In genomic region chr1:184519551-184519950, GRCm38 (mm10) we compare ENCODE assay signal across 12 mouse cellular contexts.
A peak's percentile ranks its signal among the peaks of the same experiment; 100 is the strongest.
DNase-seq lines count a peak whose midpoint lies in the region; ATAC-seq and TF ChIP-seq lines count a peak whose summit lies in the region.
"Had no signal": no experiment of that assay in that cellular context is flagged by ENCODE, and none has a peak within 500 bp of the region (broad histone marks: within the 10 kb centered on the region; RNA-seq: fewer than 3 reads in every experiment).

No protein-coding gene starts in this region.

- ATAC-seq in erythroid progenitor cell, adult 5-6 weeks (replicated peaks; ENCODE audit: low FRiP score, poor library complexity, severe bottlenecking): no peak

- no peak overlapping the region for H3K4me3 ChIP-seq in kidney, adult 2 months (ENCODE audit: insufficient read depth, low read depth, low read length)
- no peak overlapping the region for H3K4me3 ChIP-seq in brown adipose tissue, adult 24 weeks (ENCODE audit: insufficient read depth, low read depth, low read length)
- no peak overlapping the region for H3K4me3 ChIP-seq in heart, embryonic 10.5 days
- H3K4me3 ChIP-seq: forebrain, embryonic 12.5 days had no signal

- H3K4me1 ChIP-seq in kidney, adult 2 months (ENCODE audit: control insufficient read depth, insufficient read depth, low read length): no peaks in the 10 kb centered on the region
- H3K4me1 ChIP-seq in brown adipose tissue, adult 24 weeks (ENCODE audit: control insufficient read depth, insufficient read depth, insufficient read length, low read length): peaks cover 16% of the 10 kb centered on the region
- H3K4me1 ChIP-seq in heart, embryonic 10.5 days: no peaks in the 10 kb centered on the region
- H3K4me1 ChIP-seq: forebrain, embryonic 12.5 days had no signal

- no peak for TF ChIP-seq POLR2A in kidney, adult 2 months (IDR thresholded peaks at IDR 0.05; ENCODE audit: low read depth, low read length)

- H3K9me3 ChIP-seq in heart, embryonic 10.5 days: no peaks in the 10 kb centered on the region
- H3K9me3 ChIP-seq: forebrain, embryonic 12.5 days had no signal

- TF ChIP-seq CTCF in kidney, adult 2 months (conservative IDR thresholded peaks at IDR 0.05; ENCODE audit: insufficient read depth, insufficient read length, low read depth, low read length): no peak

- H3K27me3 ChIP-seq in kidney, adult 2 months (replicated peaks; ENCODE audit: control insufficient read depth, insufficient read depth, low read length): no peaks in the 10 kb centered on the region; the same call in 1 of the 2 replicates
- no peaks in the 10 kb centered on the region for H3K27me3 ChIP-seq in heart, embryonic 10.5 days (ENCODE audit: insufficient read depth, poor library complexity, severe bottlenecking)
- H3K27me3 ChIP-seq: forebrain, embryonic 12.5 days had no signal

- intact Hi-C loops in left cerebral cortex, postnatal 4 days (cut with DNase I): no loop called here

- 55% methylated on average over 5 of the region's 5 CpGs for WGBS in kidney, adult 2 months
- WGBS in heart, embryonic 10.5 days: 86% methylated on average over 5 of the region's 5 CpGs

- peak; percentile 10 for DNase-seq in kidney, adult 2 months
- no peak for DNase-seq in kidney, adult 9 months
- peak; percentile 43 for DNase-seq in Muller cell, postnatal 12 days (ENCODE audit: inconsistent ontology term)
- peak; percentile 68 for DNase-seq in heart, embryonic 10.5 days (ENCODE audit: low spot score)
- DNase-seq in left cerebral cortex, postnatal 4 days: no peak
- no peak for DNase-seq in layer of hippocampus, adult 9-11 months
- DNase-seq: cerebellum, adult 8-10 months; lung, embryonic 14.5 days; spleen, adult 18-20 months had no signal

- H3K27ac ChIP-seq in kidney, adult 2 months (ENCODE audit: insufficient read depth, low read depth, low read length): no peak overlapping the region
- peak overlapping the region; percentile 99 for H3K27ac ChIP-seq in brown adipose tissue, adult 24 weeks (replicated peaks; ENCODE audit: low read depth, low read length)
- H3K27ac ChIP-seq in heart, embryonic 10.5 days: no peak overlapping the region
- H3K27ac ChIP-seq: forebrain, embryonic 12.5 days had no signal

- no peaks in the 10 kb centered on the region for H3K36me3 ChIP-seq in kidney, adult 2 months (ENCODE audit: control insufficient read depth, insufficient read depth, low read length)
- H3K36me3 ChIP-seq in heart, embryonic 10.5 days: no peaks in the 10 kb centered on the region
- H3K36me3 ChIP-seq: forebrain, embryonic 12.5 days had no signal

Comparison
In these comparisons a context has a peak if more than half of its experiments do, and no peak if none do; other contexts are left out.
1. DNase-seq: peak in kidney, adult 2 months (single experiment), Muller cell, postnatal 12 days (single experiment) and heart, embryonic 10.5 days (single experiment); none in kidney, adult 9 months (single experiment), left cerebral cortex, postnatal 4 days (single experiment) and layer of hippocampus, adult 9-11 months (single experiment).